Mouse (Mus musculus): ENCODE data around the gene Dguok. TPM values are rescaled to one million over a fixed set of nuclear protein-coding genes. Genes with fewer than 3 reads are reported as not detected.
A peak's percentile ranks its signal among the peaks of the same experiment; 100 is the strongest.

Gene Dguok
- polyA plus RNA-seq, 1 experiment from 2014 or later = 72.2 TPM

DNA sequence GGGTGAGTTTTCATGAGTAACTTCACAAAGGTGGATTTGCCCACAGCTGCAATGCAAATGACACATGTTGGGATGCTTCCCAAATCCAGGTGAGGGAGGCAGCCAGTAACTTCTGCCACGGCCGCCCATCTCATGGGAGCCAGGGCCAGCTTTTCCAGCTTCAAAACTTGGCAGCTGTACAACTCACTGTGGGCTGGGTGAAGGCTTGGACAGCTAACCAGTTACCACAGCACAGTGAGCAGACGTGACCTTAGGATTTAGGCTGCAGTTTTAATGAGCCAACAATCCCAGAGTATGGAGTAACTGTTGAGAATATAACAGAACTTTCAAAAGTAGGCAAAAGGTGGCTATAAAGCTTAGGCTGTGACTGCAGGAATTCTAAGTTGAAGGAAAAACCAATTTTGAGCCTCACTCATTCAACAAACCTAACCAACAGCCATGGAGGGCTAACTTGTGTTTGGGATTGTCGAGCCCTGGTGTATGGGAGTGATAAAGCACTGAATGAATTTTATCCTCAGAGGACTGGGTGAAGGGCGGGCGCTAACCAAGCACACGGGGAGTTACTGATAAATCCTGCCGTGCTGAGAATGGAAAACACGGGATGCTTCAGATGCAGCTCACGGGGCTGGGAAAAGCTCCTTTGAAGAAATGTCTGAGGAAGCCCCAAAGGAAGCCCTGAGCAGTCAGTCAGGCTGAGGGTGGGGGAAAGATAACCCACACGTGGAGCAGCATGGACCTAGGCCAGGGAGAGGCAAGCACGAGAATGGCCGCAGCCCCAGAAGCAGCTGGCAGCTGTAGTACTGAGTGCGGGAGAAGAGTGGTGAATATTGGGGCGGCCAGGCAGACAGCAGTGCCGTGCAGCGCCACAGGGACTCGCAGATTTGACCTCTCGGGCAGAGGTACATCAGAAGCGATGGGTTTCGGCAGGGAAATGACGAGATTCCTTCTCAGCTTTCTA is 9.7 kb downstream of the Dguok start:
- H3K4me1 ChIP-seq = 0 out of 2 replicates have a peak, but pooled peaks cover 3% of the 10 kb centered on the region
- H3K27ac ChIP-seq (replicated peaks) = no peak overlapping the region
- H3K9me3 ChIP-seq = no peaks in the 10 kb centered on the region
- H3K36me3 ChIP-seq = peaks cover 11% of the 10 kb centered on the region
- no peaks in the 10 kb centered on the region for H3K27me3 ChIP-seq
- 84% methylated on average over 22 of the region's 22 CpGs for WGBS
- no peak overlapping the region for H3K9ac ChIP-seq (replicated peaks)
- no peak for ATAC-seq (replicated peaks)
- H3K4me2 ChIP-seq (replicated peaks) = no peak overlapping the region
- H3K4me3 ChIP-seq = no peak overlapping the region

DNA sequence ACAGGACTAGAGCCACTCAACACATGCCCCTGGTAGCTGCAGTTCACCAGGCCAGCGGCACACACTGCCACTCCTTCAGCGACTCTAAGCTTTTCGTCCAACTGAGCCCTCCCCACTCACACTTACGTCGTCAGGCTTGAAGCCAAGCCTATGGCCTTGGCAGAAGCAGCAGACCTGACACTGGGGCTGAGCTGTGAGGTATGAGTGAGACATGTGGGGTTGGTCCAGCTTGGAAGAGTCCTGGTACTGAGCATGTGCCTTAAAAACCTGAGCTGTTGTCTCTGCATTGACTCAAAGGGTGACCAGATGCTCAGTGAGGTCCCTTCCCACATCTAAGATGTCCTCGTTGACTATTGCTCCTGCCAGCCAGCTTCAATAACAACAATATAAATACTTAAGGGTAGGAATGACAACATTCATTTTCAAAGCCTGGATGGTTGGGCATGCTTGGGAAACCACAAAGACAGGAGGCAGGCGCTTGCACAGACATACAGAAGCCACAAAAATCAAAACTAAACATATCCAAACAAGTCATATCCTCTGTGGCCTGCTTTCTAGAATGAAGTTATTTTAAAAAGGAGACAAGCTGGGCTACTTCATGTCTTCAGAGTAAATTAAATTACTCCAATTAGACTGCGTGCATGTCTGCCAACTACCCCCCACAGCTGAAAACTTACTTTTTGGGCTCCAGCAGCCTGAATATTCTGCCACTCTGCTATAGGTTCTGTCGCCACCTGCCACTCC is 10.6 kb downstream of the Dguok start:
- 0 out of 2 replicates have a peak, but pooled peaks cover 3% of the 10 kb centered on the region for H3K4me1 ChIP-seq
- peaks cover 11% of the 10 kb centered on the region for H3K36me3 ChIP-seq
- no peaks in the 10 kb centered on the region for H3K9me3 ChIP-seq
- ATAC-seq (replicated peaks) = no peak
- H3K4me3 ChIP-seq = no peak overlapping the region
- no peak overlapping the region for H3K27ac ChIP-seq (replicated peaks)
- no peaks in the 10 kb centered on the region for H3K27me3 ChIP-seq
- no peak overlapping the region for H3K9ac ChIP-seq (replicated peaks)
- no peak overlapping the region for H3K4me2 ChIP-seq (replicated peaks)
- WGBS = 84% methylated on average over 9 of the region's 9 CpGs

DNA sequence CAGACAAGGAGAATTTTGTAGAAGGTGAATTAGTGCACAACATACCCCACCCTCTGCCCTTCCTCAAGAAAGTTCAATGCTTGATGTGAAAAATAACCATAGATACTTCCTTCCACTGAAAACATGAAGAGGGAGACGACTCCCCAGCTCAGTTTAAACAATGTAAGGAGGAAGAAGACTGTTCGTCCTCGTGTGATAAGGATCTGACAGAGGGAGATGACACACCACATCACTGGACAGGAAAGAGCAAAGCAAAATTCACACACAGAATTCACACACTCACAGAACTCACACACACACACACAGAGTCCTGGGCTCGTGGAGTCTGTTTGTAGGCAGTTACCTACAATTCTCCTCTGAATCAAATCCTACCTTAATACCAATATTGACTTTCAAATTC is 16.1 kb downstream of the Dguok start:
- H3K9me3 ChIP-seq = no peaks in the 10 kb centered on the region
- no peak overlapping the region for H3K9ac ChIP-seq (replicated peaks)
- no peak overlapping the region for H3K4me3 ChIP-seq
- ATAC-seq (replicated peaks) = no peak
- H3K4me1 ChIP-seq = peaks cover 2% of the 10 kb centered on the region; the same call in 1 of the 2 replicates
- 93% methylated on average over 4 of the region's 4 CpGs for WGBS
- H3K4me2 ChIP-seq (replicated peaks) = no peak overlapping the region
- peaks cover 44% of the 10 kb centered on the region for H3K36me3 ChIP-seq
- no peak overlapping the region for H3K27ac ChIP-seq (replicated peaks)
- H3K27me3 ChIP-seq = no peaks in the 10 kb centered on the region

DNA sequence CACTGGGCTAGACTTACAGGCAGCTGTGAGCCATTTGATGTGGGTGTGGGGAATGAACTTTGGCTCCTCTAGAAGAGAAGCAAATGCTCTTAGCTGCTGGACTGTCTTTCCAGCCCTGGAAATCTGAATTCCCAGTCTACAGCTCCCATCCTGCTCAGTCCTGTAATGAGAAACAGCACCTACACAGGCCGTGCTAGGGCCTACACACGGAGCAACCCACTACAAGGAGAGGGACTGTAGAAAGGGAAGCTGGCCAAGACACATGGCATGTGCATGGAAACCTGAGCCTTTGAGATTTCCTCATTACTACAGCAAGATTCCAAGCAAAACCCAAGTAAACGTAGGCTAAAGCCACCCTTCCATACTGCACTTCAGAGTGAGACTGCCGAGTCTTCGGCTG is 18.6 kb downstream of the Dguok start:
- Histone ChIP-seq H3K9me3 (no peaks in the 10 kb centered on the region), H3K27me3 (no peaks in the 10 kb centered on the region), H3K27ac (replicated peaks) (no peak overlapping the region), H3K36me3 (peaks cover 54% of the 10 kb centered on the region), H3K9ac (replicated peaks) (no peak overlapping the region), H3K4me2 (replicated peaks) (no peak overlapping the region), H3K4me3 (no peak overlapping the region), H3K4me1 (peaks cover 4% of the 10 kb centered on the region; the same call in 1 of the 2 replicates)
- ATAC-seq (replicated peaks) = no peak
- WGBS = 96% methylated on average over 5 of the region's 5 CpGs

GRCm38 (mm10) chr6:83487298-83487697 is 19.5 kb downstream of the Dguok start:
- Histone ChIP-seq H3K4me2 (replicated peaks) (no peak overlapping the region), H3K36me3 (peaks cover 55% of the 10 kb centered on the region), H3K4me1 (peaks cover 4% of the 10 kb centered on the region; the same call in 1 of the 2 replicates), H3K27ac (replicated peaks) (no peak overlapping the region), H3K4me3 (no peak overlapping the region), H3K9me3 (no peaks in the 10 kb centered on the region), H3K9ac (replicated peaks) (no peak overlapping the region), H3K27me3 (no peaks in the 10 kb centered on the region)
- 91% methylated on average over 4 of the region's 4 CpGs for WGBS
- no peak for ATAC-seq (replicated peaks)

DNA sequence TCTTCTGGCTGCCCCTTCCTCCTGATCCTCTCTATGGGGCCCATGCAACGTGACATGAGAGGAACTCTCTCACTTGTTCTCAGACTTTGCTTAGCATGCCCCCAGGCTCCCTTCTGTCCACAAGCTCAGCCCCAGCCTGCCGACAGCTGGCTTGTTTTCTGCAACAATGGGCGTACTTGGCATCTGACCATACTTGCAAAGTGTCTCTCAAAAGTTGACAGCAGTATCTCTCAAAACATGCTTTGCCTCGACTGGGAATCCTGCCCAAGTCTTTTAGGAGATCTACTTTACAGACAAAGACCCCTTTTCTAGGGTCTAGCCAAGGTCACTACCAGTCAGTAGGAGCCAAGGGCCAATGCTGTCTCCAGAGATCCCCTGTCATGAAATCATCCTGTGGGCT is 20.9 kb downstream of the Dguok start:
- peak; percentile 58 for ATAC-seq (replicated peaks)
- peaks cover 68% of the 10 kb centered on the region for H3K36me3 ChIP-seq

DNA sequence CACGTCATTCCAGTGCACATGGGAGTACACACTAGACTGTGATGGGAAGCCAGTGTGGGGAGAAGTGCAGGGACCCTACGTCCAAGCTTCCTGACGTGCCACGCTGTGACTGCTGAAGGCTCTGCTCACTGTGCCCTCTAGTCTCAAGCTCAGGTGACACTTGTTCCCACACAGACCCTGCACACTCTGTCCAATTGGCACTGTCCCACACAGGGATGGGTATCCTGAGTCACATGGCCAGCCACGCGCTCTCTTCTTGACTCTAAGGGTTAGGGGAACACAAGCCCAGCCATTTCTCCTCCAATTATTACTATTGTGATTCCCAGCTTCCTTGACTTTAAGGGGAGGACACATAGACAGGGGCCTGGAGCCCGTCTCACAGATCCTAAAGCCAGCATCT is 23.0 kb downstream of the Dguok start:
- ATAC-seq (replicated peaks) = no peak
- 91% methylated on average over 7 of the region's 7 CpGs for WGBS
- H3K4me1 ChIP-seq = peaks cover 4% of the 10 kb centered on the region; the same call in 1 of the 2 replicates
- no peak overlapping the region for H3K4me3 ChIP-seq
- no peak overlapping the region for H3K27ac ChIP-seq (replicated peaks)
- peaks cover 71% of the 10 kb centered on the region for H3K36me3 ChIP-seq
- H3K4me2 ChIP-seq (replicated peaks) = no peak overlapping the region
- H3K9me3 ChIP-seq = no peaks in the 10 kb centered on the region
- no peak overlapping the region for H3K9ac ChIP-seq (replicated peaks)
- no peaks in the 10 kb centered on the region for H3K27me3 ChIP-seq

More for the DNA sequence above, 20.9 kb downstream of the Dguok start:
- no peak overlapping the region for H3K4me3 ChIP-seq
- no peak overlapping the region for H3K4me2 ChIP-seq (replicated peaks)
- no peaks in the 10 kb centered on the region for H3K9me3 ChIP-seq
- peak overlapping the region; percentile 43; the same call in 1 of the 2 replicates for H3K27ac ChIP-seq (replicated peaks)
- H3K4me1 ChIP-seq = peaks cover 4% of the 10 kb centered on the region; the same call in 1 of the 2 replicates
- WGBS = 42% methylated on average over 4 of the region's 4 CpGs
- no peaks in the 10 kb centered on the region for H3K27me3 ChIP-seq
- no peak overlapping the region for H3K9ac ChIP-seq (replicated peaks)

DNA sequence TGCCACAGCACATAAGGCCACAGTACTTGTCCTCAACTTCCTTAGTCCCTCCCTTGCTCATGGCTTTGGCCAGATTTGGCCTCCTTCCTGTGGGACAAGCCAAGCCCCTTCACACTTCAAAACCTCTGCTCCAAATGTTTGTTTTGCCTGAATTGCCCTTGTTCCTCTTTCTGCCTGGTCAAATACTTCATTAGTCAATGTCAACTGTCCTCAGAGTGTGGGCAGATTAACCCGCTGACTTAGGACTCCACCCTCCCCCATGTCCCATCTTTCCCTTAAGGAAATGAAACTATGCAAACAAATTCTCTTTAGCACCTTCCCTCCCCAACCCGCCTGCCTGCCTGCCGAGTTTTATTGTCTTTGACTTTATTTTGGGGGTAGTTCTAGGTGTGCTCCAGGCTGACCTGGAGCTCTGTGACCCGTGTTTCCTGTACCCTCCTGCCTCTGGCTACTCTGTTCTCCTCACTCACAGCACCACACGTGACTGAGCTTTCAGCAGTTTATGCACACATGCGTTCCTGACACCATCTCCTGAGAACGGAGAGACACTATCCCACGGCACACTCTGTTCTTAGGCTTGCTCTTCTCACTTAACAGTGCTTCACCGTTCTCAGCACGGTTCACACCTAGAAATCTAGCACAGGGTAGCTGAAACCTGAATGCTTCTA is 24.2 kb downstream of the Dguok start:
- Histone ChIP-seq H3K27ac (replicated peaks) (no peak overlapping the region), H3K4me2 (replicated peaks) (no peak overlapping the region), H3K9me3 (no peaks in the 10 kb centered on the region), H3K27me3 (no peaks in the 10 kb centered on the region), H3K4me1 (peaks cover 4% of the 10 kb centered on the region; the same call in 1 of the 2 replicates), H3K4me3 (no peak overlapping the region), H3K36me3 (peaks cover 68% of the 10 kb centered on the region), H3K9ac (replicated peaks) (no peak overlapping the region)
- ATAC-seq (replicated peaks) = no peak
- WGBS = 90% methylated on average over 10 of the region's 10 CpGs

GRCm38 (mm10) chr6:83480019-83480655 is 26.6 kb downstream of the Dguok start:
- Histone ChIP-seq H3K27me3 (no peaks in the 10 kb centered on the region), H3K9ac (replicated peaks) (no peak overlapping the region), H3K36me3 (peaks cover 47% of the 10 kb centered on the region), H3K4me1 (no peaks in the 10 kb centered on the region), H3K4me3 (no peak overlapping the region), H3K27ac (replicated peaks) (no peak overlapping the region), H3K9me3 (no peaks in the 10 kb centered on the region), H3K4me2 (replicated peaks) (no peak overlapping the region)
- no peak for ATAC-seq (replicated peaks)
- 91% methylated on average over 6 of the region's 6 CpGs for WGBS

- ATAC-seq (replicated peaks) = no peak
- Histone ChIP-seq H3K4me1 (no peaks in the 10 kb centered on the region), H3K9ac (replicated peaks) (no peak overlapping the region), H3K4me3 (no peak overlapping the region), H3K9me3 (no peaks in the 10 kb centered on the region), H3K4me2 (replicated peaks) (no peak overlapping the region), H3K27ac (replicated peaks) (no peak overlapping the region), H3K27me3 (no peaks in the 10 kb centered on the region), H3K36me3 (peaks cover 38% of the 10 kb centered on the region)
- WGBS = 86% methylated on average over 2 of the region's 2 CpGs
Measured at GRCm38 (mm10) chr6:83479193-83479592, 27.6 kb downstream of the Dguok start.

- no peaks in the 10 kb centered on the region for H3K27me3 ChIP-seq
- ATAC-seq (replicated peaks) = no peak
- no peaks in the 10 kb centered on the region for H3K9me3 ChIP-seq
- H3K4me3 ChIP-seq = no peak overlapping the region
- H3K4me1 ChIP-seq = no peaks in the 10 kb centered on the region
- no peak overlapping the region for H3K4me2 ChIP-seq (replicated peaks)
- H3K36me3 ChIP-seq = peaks cover 38% of the 10 kb centered on the region
- H3K9ac ChIP-seq (replicated peaks) = no peak overlapping the region
- no peak overlapping the region for H3K27ac ChIP-seq (replicated peaks)
- 90% methylated on average over 7 of the region's 7 CpGs for WGBS
Measured at GRCm38 (mm10) chr6:83478628-83479027, 28.1 kb downstream of the Dguok start.
